Mouse (Mus musculus) embryo, embryonic 10.5 days (tissue): ENCODE data around the gene Cox10.
"Not testable (repeated sequence)": the region's sequence is repeated elsewhere in the genome, so short reads cannot be mapped to it uniquely, and the experiment has no call there.

ENCODE experiments used
- DNase-seq: peaks from one replicate; pipeline ENCODE4 v3.0.0-alpha.2; 2015; ENCODE audit warnings: low spot score

The Cox10 gene

GRCm38 (mm10) chr11:64078956-64079726, at the start of gene Cox10:
TSS of gene Cox10 (minus strand) at chr11:64079468.
- DNase-seq = peak; percentile 95

DNA sequence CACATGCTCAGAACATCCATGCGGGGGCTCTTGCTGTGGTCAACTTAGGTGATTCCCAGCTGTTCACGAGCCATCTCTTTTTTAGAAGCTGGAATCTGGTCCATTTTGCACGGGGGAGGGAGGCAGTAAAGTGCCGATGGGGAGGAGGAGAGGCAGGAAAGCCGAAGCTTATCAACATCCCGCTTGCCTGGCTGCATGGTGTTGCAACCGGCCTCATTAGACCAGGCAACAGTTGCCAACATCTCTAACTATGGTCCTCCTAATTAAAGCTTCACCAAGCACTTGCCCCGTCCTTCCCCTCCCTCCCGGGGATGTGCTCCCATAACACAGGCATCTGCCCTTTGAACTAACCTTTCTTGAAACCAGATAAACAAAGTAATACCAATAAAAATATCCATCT, 48.7 kb upstream of the Cox10 start:
- DNase-seq = no peak

DNA sequence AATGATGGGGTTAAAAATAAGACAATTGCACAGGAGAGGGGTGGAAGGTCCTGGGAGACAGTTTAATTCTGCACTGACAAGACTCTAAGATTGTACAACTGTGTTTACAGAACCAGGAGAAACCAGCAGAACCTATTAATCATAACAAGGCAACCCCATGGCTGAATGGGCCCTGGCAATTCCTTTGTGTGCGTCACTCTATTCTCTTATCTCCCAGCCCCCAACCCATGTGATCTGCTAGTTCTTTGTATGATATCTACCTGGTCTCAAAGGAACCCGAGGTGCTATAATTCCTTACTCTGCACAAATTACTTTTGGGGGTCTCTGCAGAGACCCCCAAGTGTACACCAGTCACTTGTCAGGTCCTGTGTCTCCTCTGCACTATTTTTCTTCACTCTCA, 46.2 kb upstream of the Cox10 start:
- no peak for DNase-seq

DNA sequence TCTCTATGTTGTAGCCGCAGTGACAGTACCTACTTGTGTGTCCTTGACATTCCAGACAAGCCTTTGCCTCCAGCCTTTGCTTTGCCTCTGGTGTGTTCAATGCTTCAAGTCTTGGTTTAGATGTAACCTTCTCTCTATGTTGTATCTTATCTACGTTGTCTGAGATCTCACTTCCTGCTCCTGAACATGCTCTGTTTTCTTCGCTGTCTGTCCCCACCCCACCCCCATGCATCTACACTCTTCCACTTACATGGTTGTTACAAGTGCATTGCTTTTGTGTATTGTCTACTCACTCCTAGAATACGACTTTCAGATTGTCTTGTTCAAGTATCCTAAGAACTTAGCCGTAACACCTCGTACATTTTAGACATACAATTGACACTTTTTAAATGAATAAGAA, 43.9 kb upstream of the Cox10 start:
- DNase-seq = not testable (repeated sequence)

DNA sequence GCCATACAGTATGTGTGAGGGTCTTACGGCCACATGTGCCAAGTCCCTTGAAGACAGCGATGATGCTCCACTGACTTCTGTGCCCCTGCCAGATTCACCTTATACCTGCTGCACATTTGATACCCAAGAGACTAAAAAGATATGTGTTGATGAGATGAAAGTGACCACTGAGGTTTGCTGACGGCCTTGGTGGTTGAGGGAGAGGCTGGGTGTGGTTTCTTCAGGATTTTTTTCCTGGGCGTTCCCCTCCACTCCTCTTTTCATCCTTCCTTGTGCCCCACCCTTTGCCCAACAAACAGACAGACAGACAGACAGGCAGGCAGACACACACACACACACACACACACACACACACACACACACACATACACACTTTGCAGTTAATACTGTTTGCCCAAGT, 37.4 kb upstream of the Cox10 start:
- no peak for DNase-seq

DNA sequence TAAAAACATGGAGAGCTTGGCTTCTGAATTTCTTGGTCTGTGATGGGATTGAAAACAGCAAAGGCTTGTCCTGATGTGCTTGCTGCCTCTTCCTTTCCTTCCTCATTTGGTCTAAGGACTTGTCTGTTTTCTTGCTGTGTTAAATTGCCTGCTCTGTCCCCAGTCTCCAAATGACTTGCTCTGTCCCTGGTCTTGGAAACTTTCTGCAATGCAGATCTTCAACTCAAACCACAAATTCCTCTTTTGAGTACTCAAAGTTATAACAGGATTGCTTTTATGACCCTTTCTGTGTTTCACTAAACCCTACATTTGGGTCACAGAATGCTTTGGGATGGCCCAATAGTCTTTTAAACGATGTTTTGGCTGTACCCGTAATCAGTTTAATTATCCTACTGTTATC, 36.6 kb upstream of the Cox10 start:
- DNase-seq = no peak

DNA sequence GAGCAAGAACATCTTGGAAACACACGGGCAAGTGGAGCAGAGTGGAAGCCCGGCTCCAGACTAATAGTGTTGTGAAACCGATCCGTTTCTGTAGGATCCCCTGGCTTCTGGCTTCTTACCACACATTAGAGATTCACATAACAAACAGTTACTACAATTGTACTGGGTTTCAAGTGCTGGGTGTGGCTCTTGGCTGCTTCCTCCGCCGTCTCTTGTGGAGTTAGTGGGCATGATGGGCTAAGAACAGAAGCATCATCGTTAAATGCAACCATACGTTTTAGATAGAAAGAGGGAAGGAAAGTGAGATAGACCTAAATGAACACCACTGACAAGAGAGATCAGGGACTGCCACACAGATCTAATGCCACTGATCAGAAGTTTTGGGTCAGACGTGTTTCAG, 35.8 kb upstream of the Cox10 start:
- DNase-seq = no peak

GRCm38 (mm10) chr11:64100060-64100459, 20.8 kb upstream of the Cox10 start:
- no peak for DNase-seq

GRCm38 (mm10) chr11:64093058-64093457, 13.8 kb upstream of the Cox10 start:
- DNase-seq = no peak

GRCm38 (mm10) chr11:64091150-64091549, 11.9 kb upstream of the Cox10 start:
- no peak for DNase-seq

DNA sequence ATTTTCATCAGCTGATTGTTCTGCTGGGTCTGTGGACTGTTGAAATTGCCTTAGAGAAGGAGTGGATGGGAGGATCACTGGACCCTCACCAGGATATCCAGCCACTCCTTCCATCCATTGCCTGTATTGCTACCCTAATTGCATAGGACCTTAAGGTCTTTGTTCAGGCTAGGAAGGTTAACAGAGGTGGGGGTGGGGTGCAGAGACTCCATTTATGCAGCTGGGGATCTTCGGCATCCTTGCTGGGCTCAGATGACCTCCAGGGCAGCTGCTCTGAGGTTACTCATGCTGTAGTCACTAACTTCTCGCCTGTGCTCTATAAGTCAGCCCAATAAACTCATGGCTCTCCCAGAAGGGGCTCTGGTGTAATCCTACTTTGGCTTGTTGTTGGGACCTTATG, 10.4 kb upstream of the Cox10 start:
- DNase-seq = no peak

DNA sequence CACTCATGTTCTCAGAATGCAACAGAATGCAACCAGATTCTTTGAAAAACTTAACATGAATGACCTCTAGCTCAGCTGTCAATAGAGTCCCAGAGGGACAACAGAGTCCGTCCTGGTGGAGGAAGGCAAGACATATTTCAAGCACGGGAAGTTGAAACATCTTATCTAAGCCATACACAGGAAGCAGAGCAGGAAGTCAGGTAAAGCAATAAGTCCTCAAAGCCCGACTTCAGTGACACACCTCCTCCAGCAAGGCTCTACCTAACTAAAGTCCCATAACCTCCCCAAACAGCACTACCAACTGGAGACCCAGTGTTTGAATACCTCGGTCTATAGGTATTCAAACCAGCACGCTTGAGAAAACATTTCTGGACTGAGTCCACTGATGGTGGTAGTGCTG, 6.6 kb upstream of the Cox10 start:
- DNase-seq = no peak

GRCm38 (mm10) chr11:64079727-64080081, 436 bp upstream of the Cox10 start:
- DNase-seq = no peak

GRCm38 (mm10) chr11:64076212-64076611, 3.1 kb downstream of the Cox10 start:
- no peak for DNase-seq

- DNase-seq = no peak
These were observed 5.9 kb downstream of the Cox10 start for GRCm38 (mm10) chr11:64073379-64073778.

GRCm38 (mm10) chr11:64071536-64071935, 7.7 kb downstream of the Cox10 start:
- no peak for DNase-seq

GRCm38 (mm10) chr11:64066001-64066400, 13.3 kb downstream of the Cox10 start:
- DNase-seq = no peak

- no peak for DNase-seq
These were observed 16.1 kb downstream of the Cox10 start for GRCm38 (mm10) chr11:64063130-64063529.

DNA sequence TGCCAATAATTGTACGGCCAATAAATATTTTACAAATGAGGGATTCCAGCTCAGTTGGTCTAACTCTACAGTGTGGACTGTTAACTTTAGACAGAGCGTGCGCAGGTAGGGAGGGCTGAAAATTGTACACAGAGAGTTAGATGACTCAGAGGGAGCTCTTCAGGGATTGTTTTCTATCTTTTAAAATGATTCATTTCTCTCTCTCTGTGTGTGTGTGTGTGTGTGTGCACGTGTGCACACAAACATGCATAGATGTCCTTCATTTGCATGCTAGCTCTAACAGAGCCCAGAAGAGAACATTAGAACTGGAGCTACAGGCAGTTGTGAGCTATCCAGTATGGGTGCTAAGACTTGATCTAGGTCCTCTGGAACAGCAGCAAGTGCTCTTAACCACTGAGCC, 17.0 kb downstream of the Cox10 start:
- DNase-seq = no peak

DNA sequence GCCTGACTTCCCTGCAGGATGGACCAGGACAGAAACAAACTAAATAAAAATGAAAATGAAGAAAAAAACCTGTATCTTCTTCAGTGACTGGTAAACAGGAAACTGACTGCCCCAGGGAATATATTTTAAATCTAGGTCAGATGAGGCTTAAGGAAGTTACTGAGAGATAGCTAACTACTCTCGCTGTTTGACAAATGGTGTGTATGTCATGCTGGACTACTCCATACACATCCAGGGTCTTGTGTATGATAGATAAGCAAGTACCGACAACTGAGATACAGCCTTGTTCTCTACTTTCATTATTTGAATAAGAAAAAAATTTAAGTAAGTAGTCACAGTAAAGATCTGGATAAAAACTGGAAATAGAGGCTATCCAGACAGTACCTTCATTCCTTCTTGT, 20.0 kb downstream of the Cox10 start:
- DNase-seq = no peak

GRCm38 (mm10) chr11:64058474-64058873, 20.8 kb downstream of the Cox10 start:
- no peak for DNase-seq

GRCm38 (mm10) chr11:64053371-64053770, 25.9 kb downstream of the Cox10 start:
- no peak for DNase-seq

DNA sequence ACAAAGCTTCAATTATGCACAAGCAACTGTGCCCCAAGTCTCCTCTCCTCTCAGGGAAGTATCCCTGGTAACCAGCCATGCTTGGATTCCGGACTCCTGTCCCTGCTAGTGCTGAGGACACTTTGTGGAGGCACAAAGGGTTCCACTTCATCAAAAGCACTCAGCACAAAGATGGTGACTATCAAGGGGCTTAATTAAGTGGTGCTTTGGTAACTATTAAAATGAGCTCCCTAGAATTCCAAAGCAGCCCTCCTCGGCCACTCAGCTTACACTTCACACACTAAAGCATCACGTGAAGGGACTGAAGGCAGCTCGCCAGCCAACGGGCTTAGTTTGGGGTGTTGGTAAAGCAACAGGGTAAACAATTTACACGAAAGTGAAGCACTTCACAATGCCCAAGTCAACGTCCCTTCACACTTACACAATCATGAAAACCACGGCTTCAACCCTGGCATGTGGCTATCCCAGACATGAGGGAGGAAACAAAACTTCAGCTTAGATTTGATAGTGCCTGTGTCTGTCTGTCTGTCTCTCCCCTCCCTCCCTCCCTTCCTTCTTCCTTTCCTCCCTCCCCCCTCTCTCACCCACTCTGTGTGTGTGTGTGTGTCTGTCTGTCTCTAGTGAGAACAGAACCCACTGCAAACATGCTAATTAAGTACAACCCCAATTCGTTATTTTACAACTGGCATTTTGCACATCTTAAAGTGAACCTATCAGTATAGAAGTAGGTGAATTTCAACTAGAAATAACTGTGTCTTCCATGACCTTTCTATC, 27.9 kb downstream of the Cox10 start:
- DNase-seq = peak; percentile 49

GRCm38 (mm10) chr11:64047432-64047831, 31.8 kb downstream of the Cox10 start:
- no peak for DNase-seq
